Mouse (Mus musculus) megakaryocyte, embryonic 14.5 days (primary cell): ENCODE measurements at regions not wholly inside any gene's neighbourhood (a gene's known extent, or its start where the extent isn't known, plus 50 kb on each side); places are given as distances from the start of the nearest gene placed in this dataset.
A peak's percentile ranks its signal among the peaks of the same experiment; 100 is the strongest.

ENCODE experiments used
- H3K27me3 ChIP-seq: replicated peaks from 2 replicates; pipeline ENCODE3; 2012; ENCODE audit warnings: inconsistent platforms
- H3K36me3 ChIP-seq: replicated peaks from 2 replicates; pipeline ENCODE3; 2012; ENCODE audit warnings: low read length, inconsistent platforms, mixed read lengths
- H3K4me1 ChIP-seq: 2 replicates; pipeline ENCODE4 v1.6.1; 2012; ENCODE audit warnings: inconsistent platforms
- H3K4me3 ChIP-seq: replicated peaks from 2 replicates; pipeline ENCODE3; 2012; ENCODE audit warnings: moderate library complexity, mild to moderate bottlenecking, inconsistent platforms
- H3K9me3 ChIP-seq: 2 replicates; pipeline ENCODE4 v1.6.1; 2012; ENCODE audit warnings: inconsistent platforms
- FLI1 ChIP-seq: IDR thresholded peaks from 2 replicates; pipeline ENCODE4 v1.6.1; 2012; ENCODE audit warnings: low read length, inconsistent platforms, mixed read lengths
- GATA1 ChIP-seq: IDR thresholded peaks from 3 replicates; pipeline ENCODE4 v1.6.1; 2012; ENCODE audit warnings: mixed read lengths, low read length, inconsistent platforms, borderline replicate concordance

DNA sequence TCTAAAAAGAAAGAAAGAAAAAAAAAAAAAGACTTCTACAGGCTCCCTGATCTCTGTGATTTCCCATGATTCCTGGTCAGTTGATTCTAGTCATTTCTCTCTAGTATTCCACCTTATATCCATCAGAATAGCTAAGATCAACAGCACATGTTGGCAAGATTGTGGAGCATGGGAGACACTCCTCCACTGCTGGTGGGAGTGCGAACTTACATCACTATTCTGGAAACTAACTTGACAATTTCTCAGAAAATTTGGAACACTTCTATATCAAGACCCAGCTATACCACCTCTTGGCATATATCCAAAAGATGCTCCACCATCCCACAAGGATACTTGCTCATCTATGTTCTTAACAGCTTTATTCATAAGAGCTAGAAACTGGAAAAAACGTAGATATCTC is 3266.0 kb upstream of the Lrrc6 start:
- Histone ChIP-seq H3K4me3 (no peak overlapping the region), H3K4me1 (no peaks in the 10 kb centered on the region), H3K27me3 (no peaks in the 10 kb centered on the region), H3K9me3 (no peaks in the 10 kb centered on the region), H3K36me3 (no peaks in the 10 kb centered on the region)
- TF ChIP-seq GATA1 = no peak
- no peak for TF ChIP-seq FLI1

DNA sequence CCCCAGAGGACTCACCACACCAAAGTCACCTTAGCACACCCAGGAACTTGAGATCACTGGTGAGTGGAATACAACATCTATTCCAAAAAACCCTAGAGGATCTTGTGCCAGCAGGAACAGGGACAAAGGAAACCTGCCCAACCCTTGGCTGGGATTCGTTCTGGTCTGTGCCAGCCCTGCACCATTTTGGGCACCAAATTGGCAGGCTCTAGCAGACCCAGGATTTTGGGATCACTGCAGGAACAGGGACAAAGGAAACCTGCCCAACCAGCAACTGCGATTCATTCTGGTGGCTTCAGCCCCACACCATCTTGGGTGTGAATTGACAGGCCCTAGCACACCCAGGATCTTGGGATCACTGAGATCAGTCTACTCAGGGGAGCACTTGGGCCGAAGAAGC is 3251.9 kb upstream of the Lrrc6 start:
- TF ChIP-seq GATA1 (no peak), FLI1 (no peak)
- H3K27me3 ChIP-seq = no peaks in the 10 kb centered on the region
- peaks cover 7% of the 10 kb centered on the region for H3K9me3 ChIP-seq

GRCm38 (mm10) chr15:69714680-69715079 is 3214.0 kb upstream of the Lrrc6 start:
- Histone ChIP-seq H3K4me1 (no peaks in the 10 kb centered on the region), H3K9me3 (peaks cover 4% of the 10 kb centered on the region; the same call in 1 of the 2 replicates), H3K4me3 (no peak overlapping the region), H3K36me3 (no peaks in the 10 kb centered on the region), H3K27me3 (no peaks in the 10 kb centered on the region)
- TF ChIP-seq FLI1 = no peak
- TF ChIP-seq GATA1 = no peak

More for the DNA sequence above, 3251.9 kb upstream of the Lrrc6 start:
- Histone ChIP-seq H3K4me1 (no peaks in the 10 kb centered on the region), H3K4me3 (no peak overlapping the region), H3K36me3 (no peaks in the 10 kb centered on the region)

GRCm38 (mm10) chr15:69713900-69714299 is 3213.2 kb upstream of the Lrrc6 start:
- Histone ChIP-seq H3K4me1 (no peaks in the 10 kb centered on the region), H3K4me3 (no peak overlapping the region), H3K36me3 (no peaks in the 10 kb centered on the region), H3K27me3 (no peaks in the 10 kb centered on the region), H3K9me3 (peaks cover 4% of the 10 kb centered on the region; the same call in 1 of the 2 replicates)
- TF ChIP-seq GATA1 (no peak), FLI1 (no peak)

- Histone ChIP-seq H3K4me1 (peaks cover 16% of the 10 kb centered on the region), H3K27me3 (no peaks in the 10 kb centered on the region), H3K36me3 (no peaks in the 10 kb centered on the region), H3K4me3 (no peak overlapping the region), H3K9me3 (no peaks in the 10 kb centered on the region)
- TF ChIP-seq FLI1 (no peak), GATA1 (no peak)
Measured at GRCm38 (mm10) chr15:69695639-69696205, 3195.0 kb upstream of the Lrrc6 start.

GRCm38 (mm10) chr15:69690501-69690900 is 3189.8 kb upstream of the Lrrc6 start:
- Histone ChIP-seq H3K36me3 (no peaks in the 10 kb centered on the region), H3K9me3 (no peaks in the 10 kb centered on the region), H3K4me3 (no peak overlapping the region), H3K27me3 (no peaks in the 10 kb centered on the region), H3K4me1 (peaks cover 33% of the 10 kb centered on the region)
- TF ChIP-seq GATA1 (peak; percentile 65; the same call in 1 of the 3 replicates), FLI1 (no peak)
